Mouse (Mus musculus): ENCODE measurements around the gene Csnk1e. TPM values are rescaled to one million over a fixed set of nuclear protein-coding genes. Genes with fewer than 3 reads are reported as not detected.

The Csnk1e gene
- polyA plus RNA-seq, 2 experiments = 3.7 to 9.8 TPM

DNA sequence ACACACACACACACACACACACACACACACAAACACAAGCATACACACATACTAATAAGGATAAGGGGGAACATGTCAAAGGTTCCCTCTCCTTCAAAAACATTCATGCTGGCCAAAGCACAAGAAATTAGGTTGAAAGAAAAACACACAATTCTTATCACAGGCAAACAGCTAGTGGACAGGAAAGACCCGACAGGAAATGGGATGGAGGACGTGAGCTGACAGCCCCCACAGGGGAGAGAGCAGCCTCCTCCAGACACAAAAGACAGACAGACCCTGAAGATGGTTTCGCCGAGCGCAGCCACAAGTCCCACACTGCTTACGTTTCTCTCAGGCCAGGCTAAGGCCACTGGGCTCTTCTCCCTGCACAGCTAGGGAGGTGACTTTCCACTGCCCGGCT is 23.4 kb downstream of the Csnk1e start:
- ATAC-seq (ENCODE audit: insufficient read depth) (0 out of 2 replicates have a peak, but pooled peaks have one; percentile 22), DNase-seq (ENCODE audit: low read depth in 3 of 3, low spot score in 3 of 3) (no peak)
- peaks cover 4 to 18% of the 10 kb centered on the region in 2 experiments; a peak in 3 of 4 replicates for H3K4me1 ChIP-seq (replicated peaks; ENCODE audit: control insufficient read depth in 2 of 2, insufficient read depth in 2 of 2, low read length in 1 of 2)
- H3K27me3 ChIP-seq (ENCODE audit: control insufficient read depth, insufficient read depth, low read length) = no peaks in the 10 kb centered on the region
- TF ChIP-seq EP300 (IDR thresholded peaks at IDR 0.05; ENCODE audit: low read depth) (no peak), CTCF (IDR thresholded peaks at IDR 0.05; ENCODE audit: low read depth) (no peak)
- H3K4me2 ChIP-seq (ENCODE audit: low read depth) = no peak overlapping the region
- H3K9me3 ChIP-seq (ENCODE audit: control insufficient read depth, low read length) = no peaks in the 10 kb centered on the region
- H3K27ac ChIP-seq = no peak overlapping the region
- WGBS (ENCODE audit: insufficient replicate concordance) = 17% methylated on average over 7 of the region's 7 CpGs
- no peak overlapping the region for H3K4me3 ChIP-seq (ENCODE audit: insufficient read depth in 1 of 2, low read depth in 2 of 2, low read length in 2 of 2)
- H3K9ac ChIP-seq (replicated peaks) = no peak overlapping the region
- no peaks in the 10 kb centered on the region for H3K36me3 ChIP-seq (replicated peaks; ENCODE audit: control insufficient read depth, insufficient read depth, low read depth)

DNA sequence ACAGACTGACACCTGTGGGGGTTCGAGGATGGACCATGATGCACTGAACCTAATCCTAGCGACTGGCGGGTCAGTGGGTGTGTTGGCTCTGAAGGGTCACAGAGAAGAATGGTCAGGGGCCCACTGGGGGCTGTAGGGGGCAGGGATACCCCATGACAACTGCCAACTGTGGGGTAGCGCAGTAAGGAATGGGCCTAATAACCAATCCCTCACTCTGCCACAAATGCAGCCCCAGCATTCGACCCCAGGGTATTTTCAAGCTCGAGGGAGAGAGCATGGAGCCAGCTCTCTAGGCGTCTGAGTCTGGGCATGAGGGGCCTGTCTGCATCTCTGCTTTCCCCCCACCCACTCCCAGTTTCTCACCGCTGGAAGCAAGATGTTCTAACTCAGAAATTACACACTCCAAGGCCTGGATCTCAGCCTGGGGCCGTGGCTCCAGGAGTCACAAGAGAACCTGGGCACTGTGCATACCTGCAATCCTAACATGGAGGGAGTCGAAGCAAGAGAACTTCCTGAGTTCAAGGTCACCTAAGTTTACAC is 24.8 kb downstream of the Csnk1e start:
- Histone ChIP-seq H3K9me3 (ENCODE audit: control insufficient read depth, low read length) (no peaks in the 10 kb centered on the region), H3K36me3 (replicated peaks; ENCODE audit: control insufficient read depth, insufficient read depth, low read depth) (no peaks in the 10 kb centered on the region), H3K27me3 (ENCODE audit: control insufficient read depth, insufficient read depth, low read length) (no peaks in the 10 kb centered on the region), H3K27ac (no peak overlapping the region), H3K4me2 (ENCODE audit: low read depth) (no peak overlapping the region), H3K4me3 (ENCODE audit: insufficient read depth in 1 of 2, low read depth in 2 of 2, low read length in 2 of 2) (no peak overlapping the region), H3K9ac (replicated peaks) (no peak overlapping the region), H3K4me1 (replicated peaks; ENCODE audit: control insufficient read depth in 2 of 2, insufficient read depth in 2 of 2, low read length in 1 of 2) (peaks cover 4 to 15% of the 10 kb centered on the region in 2 experiments; a peak in 3 of 4 replicates)
- 69% methylated on average over 10 of the region's 10 CpGs for WGBS (ENCODE audit: insufficient replicate concordance)
- TF ChIP-seq EP300 (IDR thresholded peaks at IDR 0.05; ENCODE audit: low read depth) = no peak
- no peak for TF ChIP-seq CTCF (IDR thresholded peaks at IDR 0.05; ENCODE audit: low read depth)
- DNase-seq (ENCODE audit: low read depth in 3 of 3, low spot score in 3 of 3) (no peak), ATAC-seq (ENCODE audit: insufficient read depth) (no peak)

DNA sequence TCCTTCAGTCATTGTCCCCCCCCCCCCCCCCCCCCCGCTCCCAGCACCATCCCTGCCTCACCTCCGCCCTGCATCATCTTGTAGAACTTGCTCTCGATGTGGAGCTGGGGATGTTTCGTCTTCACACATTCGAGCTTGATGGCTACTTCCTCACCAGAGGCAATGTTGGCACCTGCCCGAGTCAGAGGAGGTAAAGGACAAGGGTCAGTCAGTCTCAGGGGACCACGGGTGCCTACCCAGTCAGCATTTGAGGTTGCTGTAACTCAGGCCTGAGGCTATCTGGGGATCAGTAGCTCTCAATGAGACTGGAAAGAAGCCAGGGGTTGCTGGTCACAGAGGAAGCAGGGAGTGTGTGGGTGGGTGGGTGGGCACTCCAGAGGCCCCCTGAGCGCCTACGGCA is 25.4 kb downstream of the Csnk1e start:
- Histone ChIP-seq H3K36me3 (replicated peaks; ENCODE audit: control insufficient read depth, insufficient read depth, low read depth) (no peaks in the 10 kb centered on the region), H3K4me2 (ENCODE audit: low read depth) (no peak overlapping the region), H3K4me3 (ENCODE audit: insufficient read depth in 1 of 2, low read depth in 2 of 2, low read length in 2 of 2) (no peak overlapping the region), H3K27ac (no peak overlapping the region), H3K27me3 (ENCODE audit: control insufficient read depth, insufficient read depth, low read length) (no peaks in the 10 kb centered on the region), H3K9ac (replicated peaks) (no peak overlapping the region), H3K4me1 (replicated peaks; ENCODE audit: control insufficient read depth in 2 of 2, insufficient read depth in 2 of 2, low read length in 1 of 2) (peaks cover 0 to 10% of the 10 kb centered on the region in 2 experiments; a peak in 2 of 4 replicates), H3K9me3 (ENCODE audit: control insufficient read depth, low read length) (no peaks in the 10 kb centered on the region)
- ATAC-seq (ENCODE audit: insufficient read depth) = no peak
- WGBS (ENCODE audit: insufficient replicate concordance) = 66% methylated on average over 8 of the region's 9 CpGs
- TF ChIP-seq EP300 (IDR thresholded peaks at IDR 0.05; ENCODE audit: low read depth) (no peak), CTCF (IDR thresholded peaks at IDR 0.05; ENCODE audit: low read depth) (no peak)
- no peak for DNase-seq (ENCODE audit: low read depth in 3 of 3, low spot score in 3 of 3)

DNA sequence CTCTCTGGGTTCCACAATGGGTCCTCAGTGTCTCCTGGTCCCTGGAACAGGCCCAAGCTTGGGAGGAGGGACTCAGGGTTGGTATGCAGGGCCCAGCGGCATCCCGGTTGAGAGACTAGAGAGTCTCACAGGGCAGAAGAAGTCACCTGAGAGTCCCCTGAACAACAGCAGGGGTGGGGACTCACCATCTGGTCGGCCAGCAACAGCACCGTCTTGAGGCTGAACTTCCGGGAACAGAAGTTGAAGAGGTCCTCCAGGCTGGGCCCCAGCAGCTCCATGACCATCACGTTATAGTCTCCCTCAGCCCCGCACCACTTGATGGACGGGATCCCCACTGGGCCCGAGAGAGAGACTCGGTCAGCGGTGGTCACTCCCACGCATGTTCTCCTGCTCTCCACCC is 25.8 kb downstream of the Csnk1e start:
- ATAC-seq (ENCODE audit: insufficient read depth) (no peak), DNase-seq (ENCODE audit: low read depth in 3 of 3, low spot score in 3 of 3) (no peak)
- 77% methylated on average over 12 of the region's 12 CpGs for WGBS (ENCODE audit: insufficient replicate concordance)

DNA sequence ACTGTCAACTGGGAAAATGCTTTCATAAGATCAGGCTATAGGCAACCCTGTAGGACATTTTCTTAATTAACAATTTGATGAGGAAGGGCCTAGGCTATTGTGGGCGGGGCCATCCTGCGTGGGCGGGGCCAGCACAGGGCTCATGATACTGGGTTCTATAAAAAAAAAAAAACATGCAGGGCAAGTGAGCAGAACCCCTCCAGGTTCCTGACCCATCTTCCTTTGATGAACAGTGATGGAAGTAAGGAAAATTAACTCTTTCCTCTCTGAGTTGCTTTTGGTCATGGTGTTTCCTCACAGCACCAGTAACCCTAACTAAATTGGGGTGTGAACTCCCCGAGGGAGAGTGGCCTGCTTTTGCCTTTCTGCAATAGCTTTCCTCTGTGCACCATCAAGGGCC is 26.8 kb downstream of the Csnk1e start:
- no peak for DNase-seq (ENCODE audit: low read depth in 3 of 3, low spot score in 3 of 3)
- WGBS (ENCODE audit: insufficient replicate concordance) = 55% methylated on average over 4 of the region's 4 CpGs

More for the DNA sequence above, 25.8 kb downstream of the Csnk1e start:
- TF ChIP-seq EP300 (IDR thresholded peaks at IDR 0.05; ENCODE audit: low read depth) (no peak), CTCF (IDR thresholded peaks at IDR 0.05; ENCODE audit: low read depth) (no peak)
- Histone ChIP-seq H3K27ac (no peak overlapping the region), H3K4me2 (ENCODE audit: low read depth) (no peak overlapping the region), H3K9ac (replicated peaks) (no peak overlapping the region), H3K4me3 (ENCODE audit: insufficient read depth in 1 of 2, low read depth in 2 of 2, low read length in 2 of 2) (no peak overlapping the region), H3K4me1 (replicated peaks; ENCODE audit: control insufficient read depth in 2 of 2, insufficient read depth in 2 of 2, low read length in 1 of 2) (peaks cover 0 to 10% of the 10 kb centered on the region in 2 experiments; a peak in 2 of 4 replicates), H3K27me3 (ENCODE audit: control insufficient read depth, insufficient read depth, low read length) (no peaks in the 10 kb centered on the region), H3K9me3 (ENCODE audit: control insufficient read depth, low read length) (no peaks in the 10 kb centered on the region), H3K36me3 (replicated peaks; ENCODE audit: control insufficient read depth, insufficient read depth, low read depth) (no peaks in the 10 kb centered on the region)

More for the DNA sequence above, 26.8 kb downstream of the Csnk1e start:
- no peak overlapping the region for H3K4me2 ChIP-seq (ENCODE audit: low read depth)
- no peak for TF ChIP-seq CTCF (IDR thresholded peaks at IDR 0.05; ENCODE audit: low read depth)
- no peak for TF ChIP-seq EP300 (IDR thresholded peaks at IDR 0.05; ENCODE audit: low read depth)
- no peak overlapping the region for H3K4me3 ChIP-seq (ENCODE audit: insufficient read depth in 1 of 2, low read depth in 2 of 2, low read length in 2 of 2)
- H3K9ac ChIP-seq (replicated peaks) = no peak overlapping the region
- no peaks in the 10 kb centered on the region for H3K9me3 ChIP-seq (ENCODE audit: control insufficient read depth, low read length)
- no peaks in the 10 kb centered on the region for H3K27me3 ChIP-seq (ENCODE audit: control insufficient read depth, insufficient read depth, low read length)
- H3K4me1 ChIP-seq (replicated peaks; ENCODE audit: control insufficient read depth in 2 of 2, insufficient read depth in 2 of 2, low read length in 1 of 2) = peaks cover 0 to 10% of the 10 kb centered on the region in 2 experiments; a peak in 2 of 4 replicates
- no peak overlapping the region for H3K27ac ChIP-seq
- no peak for ATAC-seq (ENCODE audit: insufficient read depth)
- no peaks in the 10 kb centered on the region for H3K36me3 ChIP-seq (replicated peaks; ENCODE audit: control insufficient read depth, insufficient read depth, low read depth)
